Mouse (Mus musculus) limb, embryonic 14.5 days (tissue): ENCODE results near the gene Acrbp. TPM values are rescaled to one million over a fixed set of nuclear protein-coding genes. Genes with fewer than 3 reads are reported as not detected.

Source experiments
- ATAC-seq: fragments of 200-750 bp; cut with Nextera tagmentation; 2 replicates; pipeline ENCODE4 v1.8.0; 2017; ENCODE audit warnings: low read depth, moderate number of reproducible peaks, moderate TSS enrichment; ENCODE audit not compliant: low FRiP score
- DNase-seq: peaks from one replicate; pipeline ENCODE4 v3.0.0-alpha.2; 2015; ENCODE audit warnings: low spot score
- H3K27ac ChIP-seq: fragments of 300-500 bp; sonication (generic); replicated peaks from 2 replicates; pipeline ENCODE4 v1.5.1; 2014; ENCODE audit warnings: low read depth, mild to moderate bottlenecking, low read length, moderate library complexity, mixed read lengths
- H3K27me3 ChIP-seq: fragments of 300-500 bp; sonication (generic); 2 replicates; pipeline ENCODE4 v1.6.1; 2014; ENCODE audit warnings: low read length, mixed read lengths; ENCODE audit not compliant: control insufficient read depth, insufficient read depth
- H3K36me3 ChIP-seq: fragments of 300-500 bp; sonication (generic); 2 replicates; pipeline ENCODE4 v1.6.1; 2014; ENCODE audit warnings: mild to moderate bottlenecking, low read length, moderate library complexity, mixed read lengths; ENCODE audit not compliant: control insufficient read depth, insufficient read depth
- H3K4me1 ChIP-seq: fragments of 300-500 bp; sonication (generic); 2 replicates; pipeline ENCODE4 v1.6.1; 2014; ENCODE audit warnings: antibody characterized with exemption, low read length, mixed read lengths; ENCODE audit not compliant: control insufficient read depth, insufficient read depth
- H3K4me2 ChIP-seq: fragments of 300-500 bp; sonication (generic); replicated peaks from 2 replicates; pipeline ENCODE4 v1.6.1; 2014; ENCODE audit warnings: low read depth, mild to moderate bottlenecking, low read length, moderate library complexity; ENCODE audit not compliant: severe bottlenecking
- H3K4me3 ChIP-seq: fragments of 300-500 bp; sonication (generic); replicated peaks from 2 replicates; pipeline ENCODE4 v1.5.1; 2014; ENCODE audit warnings: low read length
- H3K9ac ChIP-seq: fragments of 300-500 bp; sonication (generic); 2 replicates; pipeline ENCODE4 v1.6.1; 2014; ENCODE audit warnings: mild to moderate bottlenecking, low read depth, low read length, moderate library complexity; ENCODE audit not compliant: severe bottlenecking
- H3K9me3 ChIP-seq: fragments of 300-500 bp; sonication (generic); 2 replicates; pipeline ENCODE4 v1.6.1; 2016; ENCODE audit warnings: low read length; ENCODE audit not compliant: control insufficient read depth
- POLR2A ChIP-seq: fragments of 200-500 bp; IDR thresholded peaks from 2 replicates; pipeline ENCODE4 v1.8.0; 2012; ENCODE audit warnings: inconsistent platforms, mild to moderate bottlenecking, moderate library complexity, borderline replicate concordance; ENCODE audit not compliant: insufficient read depth, insufficient read length; ENCODE audit errors: extremely low read depth
- WGBS: fragments of 180-500 bp; shearing (Covaris S2); extraction: QIAGEN DNeasy Blood & Tissue Kit; methylation state at CpG from one replicate; pipeline ENCODE4 v1.1.7; 2014; 5-methylcytosine and 5-hydroxymethylcytosine counted together
- polyA plus RNA-seq, 2 experiments: library from polyadenylated mRNA; depleted of rRNA in 1 of 2; stranded (reverse) in 1 of 2; unstranded in 1 of 2; fragments of >200 nt; fragmentation: Nextera tagmentation in 1 of 2; extraction: Ambion mirVana in 1 of 2; gene quantifications; 2 replicates each; pipeline versions ENCODE4 v1.2.1 to v1.2.3; 2012 to 2014

The Acrbp gene
- polyA plus RNA-seq, 2 experiments, result 9.4 to 28.9 TPM

GRCm38 (mm10) chr6:125089521-125090321 is 40.2 kb downstream of the Acrbp start:
- no peak for TF ChIP-seq POLR2A
- DNase-seq, result peak; percentile 84
- 1% methylated on average over 15 of the region's 15 CpGs for WGBS

GRCm38 (mm10) chr6:125090341-125091085 is 41.0 kb downstream of the Acrbp start:
- no peak for TF ChIP-seq POLR2A
- Histone ChIP-seq H3K4me3 (peak overlapping the region; percentile 21; the same call in 1 of the 2 replicates), H3K36me3 (no peaks in the 10 kb centered on the region), H3K4me1 (peaks cover 26% of the 10 kb centered on the region), H3K9me3 (no peaks in the 10 kb centered on the region), H3K9ac (0 out of 2 replicates have a peak overlapping the region, but pooled peaks have one; percentile 34), H3K27ac (peak overlapping the region; percentile 91), H3K4me2 (peak overlapping the region; percentile 55), H3K27me3 (no peaks in the 10 kb centered on the region)
- no peak for ATAC-seq
- WGBS, result 58% methylated on average over 10 of the region's 10 CpGs
- DNase-seq, result no peak

More at GRCm38 (mm10) chr6:125089521-125090321, 40.2 kb downstream of the Acrbp start:
- peak; percentile 69 for ATAC-seq
- Histone ChIP-seq H3K4me3 (peak overlapping the region; percentile 21), H3K9ac (peak overlapping the region; percentile 34; the same call in 1 of the 2 replicates), H3K4me2 (peak overlapping the region; percentile 55), H3K9me3 (no peaks in the 10 kb centered on the region), H3K27me3 (no peaks in the 10 kb centered on the region), H3K36me3 (no peaks in the 10 kb centered on the region), H3K4me1 (peaks cover 26% of the 10 kb centered on the region), H3K27ac (peak overlapping the region; percentile 91)

GRCm38 (mm10) chr6:125092372-125092771 is 42.9 kb downstream of the Acrbp start:
- Histone ChIP-seq H3K4me1 (peaks cover 26% of the 10 kb centered on the region), H3K27ac (no peak overlapping the region), H3K9ac (no peak overlapping the region), H3K4me2 (no peak overlapping the region), H3K27me3 (no peaks in the 10 kb centered on the region), H3K4me3 (no peak overlapping the region), H3K9me3 (no peaks in the 10 kb centered on the region), H3K36me3 (0 out of 2 replicates have a peak, but pooled peaks cover 2% of the 10 kb centered on the region)
- WGBS, result 85% methylated on average over 5 of the region's 5 CpGs
- TF ChIP-seq POLR2A, result no peak
- DNase-seq (no peak), ATAC-seq (no peak)

GRCm38 (mm10) chr6:125094843-125095242 is 45.4 kb downstream of the Acrbp start:
- H3K27me3 ChIP-seq, result no peaks in the 10 kb centered on the region
- peaks cover 34% of the 10 kb centered on the region for H3K4me1 ChIP-seq
- DNase-seq (no peak), ATAC-seq (no peak)
- no peaks in the 10 kb centered on the region for H3K9me3 ChIP-seq
- H3K9ac ChIP-seq, result no peak overlapping the region
- 45% methylated on average over 3 of the region's 3 CpGs for WGBS
- no peak for TF ChIP-seq POLR2A
- H3K4me3 ChIP-seq, result no peak overlapping the region
- H3K27ac ChIP-seq, result 0 out of 2 replicates have a peak overlapping the region, but pooled peaks have one; percentile 86
- peaks cover 25% of the 10 kb centered on the region for H3K36me3 ChIP-seq
- no peak overlapping the region for H3K4me2 ChIP-seq

GRCm38 (mm10) chr6:125095391-125096278 is 46.1 kb downstream of the Acrbp start, which contains the start of gene Chd4:
TSS of gene Chd4 (plus strand) at chr6:125095981.
- ATAC-seq (peak; percentile 87), DNase-seq (peak; percentile 95)
- WGBS, result 4% methylated on average over 27 of the region's 45 CpGs
- Histone ChIP-seq H3K9me3 (no peaks in the 10 kb centered on the region), H3K27ac (peak within 1 kb of the TSS; percentile 86), H3K9ac (peak within 1 kb of the TSS; percentile 88), H3K36me3 (peaks cover 33% of the 10 kb centered on the region), H3K27me3 (no peaks in the 10 kb centered on the region), H3K4me2 (peak within 1 kb of the TSS; percentile 82), H3K4me1 (peaks cover 26% of the 10 kb centered on the region), H3K4me3 (peak within 1 kb of the TSS; percentile 96)
- TF ChIP-seq POLR2A, result peak; percentile 76; the same call in 1 of the 2 replicates
